Mouse (Mus musculus): ENCODE data around the gene Hk1. TPM values are rescaled to one million over a fixed set of nuclear protein-coding genes. Genes with fewer than 3 reads are reported as not detected.
A peak's percentile ranks its signal among the peaks of the same experiment; 100 is the strongest.

Hk1 gene
- polyA plus RNA-seq, 1 experiment from 2014 or later: 97.0 TPM

- Histone ChIP-seq H3K4me3 (ENCODE audit: low read depth, low read length) (peak overlapping the region; percentile 93), H3K27me3 (ENCODE audit: control insufficient read depth, insufficient read depth, low read length) (no peaks in the 10 kb centered on the region), H3K9ac (ENCODE audit: low read depth, low read length) (peak overlapping the region; percentile 94), H3K27ac (ENCODE audit: low read depth, low read length) (peak overlapping the region; percentile 97), H3K4me2 (peak overlapping the region; percentile 90), H3K4me1 (ENCODE audit: control insufficient read depth, insufficient read depth, low read length) (peaks cover 49% of the 10 kb centered on the region), H3K9me3 (replicated peaks; ENCODE audit: control insufficient read depth, low read length) (no peaks in the 10 kb centered on the region), H3K36me3 (ENCODE audit: control insufficient read depth, insufficient read depth, low read length) (no peaks in the 10 kb centered on the region)
- no peak for ATAC-seq (replicated peaks; ENCODE audit: insufficient number of reproducible peaks, low FRiP score, low TSS enrichment)
- WGBS (ENCODE audit: insufficient replicate concordance): 13% methylated on average over 5 of the region's 5 CpGs
Measured at GRCm38 (mm10) chr10:62338626-62339025, 41.1 kb downstream of the Hk1 start.

DNA sequence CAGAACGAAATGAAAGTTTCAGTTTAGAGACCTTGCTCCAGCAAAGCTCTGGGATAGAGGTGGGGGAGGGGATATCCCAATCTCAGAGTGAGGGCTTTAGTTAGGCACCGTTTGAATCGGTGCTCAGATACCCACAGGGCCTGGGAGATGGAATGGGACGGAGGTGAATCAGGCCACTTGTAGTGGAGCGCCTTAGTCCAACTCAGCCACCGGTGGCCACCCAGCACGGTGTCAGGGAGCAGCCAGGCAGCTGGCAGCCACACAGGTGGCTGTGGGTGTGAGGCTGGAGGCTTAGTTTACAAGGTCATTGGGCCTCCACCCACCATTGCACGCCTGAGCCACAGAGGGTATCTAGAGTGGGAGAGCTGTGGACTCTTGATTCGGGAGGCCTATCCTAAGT lies 41.5 kb downstream of the Hk1 start:
- H3K4me2 ChIP-seq: peak overlapping the region; percentile 90
- peak overlapping the region; percentile 94 for H3K9ac ChIP-seq (ENCODE audit: low read depth, low read length)
- WGBS (ENCODE audit: insufficient replicate concordance): 25% methylated on average over 9 of the region's 9 CpGs
- peak overlapping the region; percentile 97 for H3K27ac ChIP-seq (ENCODE audit: low read depth, low read length)
- no peak for ATAC-seq (replicated peaks; ENCODE audit: insufficient number of reproducible peaks, low FRiP score, low TSS enrichment)
- no peaks in the 10 kb centered on the region for H3K36me3 ChIP-seq (ENCODE audit: control insufficient read depth, insufficient read depth, low read length)
- peak overlapping the region; percentile 93 for H3K4me3 ChIP-seq (ENCODE audit: low read depth, low read length)
- H3K4me1 ChIP-seq (ENCODE audit: control insufficient read depth, insufficient read depth, low read length): peaks cover 53% of the 10 kb centered on the region
- no peaks in the 10 kb centered on the region for H3K9me3 ChIP-seq (replicated peaks; ENCODE audit: control insufficient read depth, low read length)
- H3K27me3 ChIP-seq (ENCODE audit: control insufficient read depth, insufficient read depth, low read length): no peaks in the 10 kb centered on the region

GRCm38 (mm10) chr10:62336601-62337578 lies 42.8 kb downstream of the Hk1 start:
- peak overlapping the region; percentile 3 for H3K4me3 ChIP-seq (ENCODE audit: low read depth, low read length)
- no peaks in the 10 kb centered on the region for H3K36me3 ChIP-seq (ENCODE audit: control insufficient read depth, insufficient read depth, low read length)
- WGBS (ENCODE audit: insufficient replicate concordance): 39% methylated on average over 12 of the region's 12 CpGs
- peak overlapping the region; percentile 39; the same call in 1 of the 2 replicates for H3K9ac ChIP-seq (ENCODE audit: low read depth, low read length)
- H3K4me2 ChIP-seq: peak overlapping the region; percentile 90
- H3K27me3 ChIP-seq (ENCODE audit: control insufficient read depth, insufficient read depth, low read length): no peaks in the 10 kb centered on the region
- H3K4me1 ChIP-seq (ENCODE audit: control insufficient read depth, insufficient read depth, low read length): peaks cover 66% of the 10 kb centered on the region
- peak overlapping the region; percentile 97 for H3K27ac ChIP-seq (ENCODE audit: low read depth, low read length)
- no peaks in the 10 kb centered on the region for H3K9me3 ChIP-seq (replicated peaks; ENCODE audit: control insufficient read depth, low read length)
- no peak for ATAC-seq (replicated peaks; ENCODE audit: insufficient number of reproducible peaks, low FRiP score, low TSS enrichment)

- 6% methylated on average over 6 of the region's 6 CpGs for WGBS (ENCODE audit: insufficient replicate concordance)
- H3K27me3 ChIP-seq (ENCODE audit: control insufficient read depth, insufficient read depth, low read length): no peaks in the 10 kb centered on the region
- H3K36me3 ChIP-seq (ENCODE audit: control insufficient read depth, insufficient read depth, low read length): no peaks in the 10 kb centered on the region
- ATAC-seq (replicated peaks; ENCODE audit: insufficient number of reproducible peaks, low FRiP score, low TSS enrichment): no peak
- no peaks in the 10 kb centered on the region for H3K9me3 ChIP-seq (replicated peaks; ENCODE audit: control insufficient read depth, low read length)
- peak overlapping the region; percentile 47 for H3K27ac ChIP-seq (ENCODE audit: low read depth, low read length)
- H3K4me2 ChIP-seq: peak overlapping the region; percentile 52
- peaks cover 76% of the 10 kb centered on the region for H3K4me1 ChIP-seq (ENCODE audit: control insufficient read depth, insufficient read depth, low read length)
- 0 out of 2 replicates have a peak overlapping the region, but pooled peaks have one; percentile 40 for H3K9ac ChIP-seq (ENCODE audit: low read depth, low read length)
- no peak overlapping the region for H3K4me3 ChIP-seq (ENCODE audit: low read depth, low read length)
Measured at GRCm38 (mm10) chr10:62335423-62335776, 44.3 kb downstream of the Hk1 start.

GRCm38 (mm10) chr10:62334686-62335422 lies 44.9 kb downstream of the Hk1 start:
- Histone ChIP-seq H3K27me3 (ENCODE audit: control insufficient read depth, insufficient read depth, low read length) (no peaks in the 10 kb centered on the region), H3K36me3 (ENCODE audit: control insufficient read depth, insufficient read depth, low read length) (no peaks in the 10 kb centered on the region), H3K27ac (ENCODE audit: low read depth, low read length) (peak overlapping the region; percentile 47), H3K9me3 (replicated peaks; ENCODE audit: control insufficient read depth, low read length) (no peaks in the 10 kb centered on the region), H3K4me1 (ENCODE audit: control insufficient read depth, insufficient read depth, low read length) (peaks cover 81% of the 10 kb centered on the region), H3K4me3 (ENCODE audit: low read depth, low read length) (peak overlapping the region; percentile 14; the same call in 1 of the 2 replicates), H3K4me2 (peak overlapping the region; percentile 52), H3K9ac (ENCODE audit: low read depth, low read length) (0 out of 2 replicates have a peak overlapping the region, but pooled peaks have one; percentile 40)
- 48% methylated on average over 20 of the region's 20 CpGs for WGBS (ENCODE audit: insufficient replicate concordance)
- ATAC-seq (replicated peaks; ENCODE audit: insufficient number of reproducible peaks, low FRiP score, low TSS enrichment): no peak

GRCm38 (mm10) chr10:62333269-62333668 lies 46.4 kb downstream of the Hk1 start:
- Histone ChIP-seq H3K27ac (ENCODE audit: low read depth, low read length) (peak overlapping the region; percentile 91), H3K4me1 (ENCODE audit: control insufficient read depth, insufficient read depth, low read length) (peaks cover 85% of the 10 kb centered on the region), H3K9me3 (replicated peaks; ENCODE audit: control insufficient read depth, low read length) (no peaks in the 10 kb centered on the region), H3K4me3 (ENCODE audit: low read depth, low read length) (peak overlapping the region; percentile 21; the same call in 1 of the 2 replicates), H3K4me2 (peak overlapping the region; percentile 61), H3K9ac (ENCODE audit: low read depth, low read length) (peak overlapping the region; percentile 60; the same call in 1 of the 2 replicates), H3K36me3 (ENCODE audit: control insufficient read depth, insufficient read depth, low read length) (no peaks in the 10 kb centered on the region), H3K27me3 (ENCODE audit: control insufficient read depth, insufficient read depth, low read length) (no peaks in the 10 kb centered on the region)
- WGBS (ENCODE audit: insufficient replicate concordance): 48% methylated on average over 14 of the region's 14 CpGs
- ATAC-seq (replicated peaks; ENCODE audit: insufficient number of reproducible peaks, low FRiP score, low TSS enrichment): no peak

DNA sequence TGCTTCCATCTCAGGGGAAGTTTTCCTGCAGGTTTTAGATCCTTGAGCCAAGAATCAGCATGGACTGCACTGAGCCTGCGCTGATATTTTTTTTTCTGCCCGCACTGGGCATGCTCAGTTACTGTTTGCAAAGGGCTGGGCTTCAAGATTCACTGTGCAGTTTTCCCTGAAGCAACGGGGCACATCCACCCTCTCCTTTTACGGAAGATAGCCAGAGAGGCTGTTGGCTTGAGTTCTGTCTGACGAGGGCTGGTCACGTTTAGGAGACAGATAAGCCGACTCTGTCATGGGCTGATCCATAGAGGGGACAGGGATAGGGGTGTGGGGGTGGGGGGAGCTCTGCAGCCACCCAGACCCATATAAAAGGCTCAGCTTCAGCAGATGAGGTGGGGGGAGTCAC lies 47.2 kb downstream of the Hk1 start:
- peak; percentile 75 for ATAC-seq (replicated peaks; ENCODE audit: insufficient number of reproducible peaks, low FRiP score, low TSS enrichment)
- peak overlapping the region; percentile 21 for H3K4me3 ChIP-seq (ENCODE audit: low read depth, low read length)
- 18% methylated on average over 7 of the region's 7 CpGs for WGBS (ENCODE audit: insufficient replicate concordance)
- H3K9ac ChIP-seq (ENCODE audit: low read depth, low read length): peak overlapping the region; percentile 60
- H3K36me3 ChIP-seq (ENCODE audit: control insufficient read depth, insufficient read depth, low read length): no peaks in the 10 kb centered on the region
- peak overlapping the region; percentile 61 for H3K4me2 ChIP-seq
- H3K27ac ChIP-seq (ENCODE audit: low read depth, low read length): peak overlapping the region; percentile 91
- peaks cover 88% of the 10 kb centered on the region for H3K4me1 ChIP-seq (ENCODE audit: control insufficient read depth, insufficient read depth, low read length)
- no peaks in the 10 kb centered on the region for H3K27me3 ChIP-seq (ENCODE audit: control insufficient read depth, insufficient read depth, low read length)
- no peaks in the 10 kb centered on the region for H3K9me3 ChIP-seq (replicated peaks; ENCODE audit: control insufficient read depth, low read length)

- peak overlapping the region; percentile 61 for H3K4me2 ChIP-seq
- peak overlapping the region; percentile 91 for H3K27ac ChIP-seq (ENCODE audit: low read depth, low read length)
- WGBS (ENCODE audit: insufficient replicate concordance): 67% methylated on average over 11 of the region's 12 CpGs
- H3K9ac ChIP-seq (ENCODE audit: low read depth, low read length): peak overlapping the region; percentile 60; the same call in 1 of the 2 replicates
- H3K4me3 ChIP-seq (ENCODE audit: low read depth, low read length): peak overlapping the region; percentile 21
- no peaks in the 10 kb centered on the region for H3K9me3 ChIP-seq (replicated peaks; ENCODE audit: control insufficient read depth, low read length)
- H3K4me1 ChIP-seq (ENCODE audit: control insufficient read depth, insufficient read depth, low read length): peaks cover 88% of the 10 kb centered on the region
- H3K27me3 ChIP-seq (ENCODE audit: control insufficient read depth, insufficient read depth, low read length): no peaks in the 10 kb centered on the region
- ATAC-seq (replicated peaks; ENCODE audit: insufficient number of reproducible peaks, low FRiP score, low TSS enrichment): no peak
- H3K36me3 ChIP-seq (ENCODE audit: control insufficient read depth, insufficient read depth, low read length): no peaks in the 10 kb centered on the region
Measured at GRCm38 (mm10) chr10:62331771-62332170, 47.9 kb downstream of the Hk1 start.

Measured in heart, embryonic 11.5 days (tissue).